Mouse (Mus musculus) liver, embryonic 15.5 days (tissue): ENCODE measurements at regions not wholly inside any gene's neighbourhood (a gene's known extent, or its start where the extent isn't known, plus 50 kb on each side); places are given as distances from the start of the nearest gene placed in this dataset.

Source experiments
- ATAC-seq: fragments of 200-750 bp; cut with Nextera tagmentation; 2 replicates; pipeline ENCODE4 v1.8.0; 2017; ENCODE audit warnings: moderate number of reproducible peaks, mild to moderate bottlenecking, moderate library complexity; ENCODE audit not compliant: insufficient read depth
- H3K27ac ChIP-seq: fragments of 300-500 bp; sonication (generic); replicated peaks from 2 replicates; pipeline ENCODE4 v1.5.1; 2015; ENCODE audit warnings: mild to moderate bottlenecking, inconsistent platforms
- H3K27me3 ChIP-seq: fragments of 300-500 bp; sonication (generic); 2 replicates; pipeline ENCODE4 v1.6.1; 2015; ENCODE audit warnings: mild to moderate bottlenecking, inconsistent platforms
- H3K36me3 ChIP-seq: fragments of 300-500 bp; sonication (generic); replicated peaks from 2 replicates; pipeline ENCODE4 v1.6.1; 2015; ENCODE audit warnings: moderate library complexity, mild to moderate bottlenecking, inconsistent platforms
- H3K4me1 ChIP-seq: fragments of 300-500 bp; sonication (generic); replicated peaks from 2 replicates; pipeline ENCODE4 v1.6.1; 2015; ENCODE audit warnings: inconsistent platforms
- H3K4me2 ChIP-seq: fragments of 300-500 bp; sonication (generic); 2 replicates; pipeline ENCODE4 v1.6.1; 2015; ENCODE audit warnings: moderate library complexity, mild to moderate bottlenecking, inconsistent platforms
- H3K4me3 ChIP-seq: fragments of 300-500 bp; sonication (generic); replicated peaks from 2 replicates; pipeline ENCODE4 v1.5.1; 2015; ENCODE audit warnings: mild to moderate bottlenecking, inconsistent platforms
- H3K9ac ChIP-seq: fragments of 300-500 bp; sonication (generic); 2 replicates; pipeline ENCODE4 v1.6.1; 2015; ENCODE audit warnings: moderate library complexity, mild to moderate bottlenecking, inconsistent platforms
- H3K9me3 ChIP-seq: fragments of 300-500 bp; sonication (generic); replicated peaks from 2 replicates; pipeline ENCODE4 v1.6.1; 2016; ENCODE audit warnings: inconsistent platforms
- WGBS: fragments of 180-500 bp; shearing (Covaris S2); methylation state at CpG from one replicate; pipeline ENCODE4 v1.1.7; 2015; ENCODE audit warnings: mixed read lengths; ENCODE audit not compliant: insufficient replicate concordance; 5-methylcytosine and 5-hydroxymethylcytosine counted together

DNA sequence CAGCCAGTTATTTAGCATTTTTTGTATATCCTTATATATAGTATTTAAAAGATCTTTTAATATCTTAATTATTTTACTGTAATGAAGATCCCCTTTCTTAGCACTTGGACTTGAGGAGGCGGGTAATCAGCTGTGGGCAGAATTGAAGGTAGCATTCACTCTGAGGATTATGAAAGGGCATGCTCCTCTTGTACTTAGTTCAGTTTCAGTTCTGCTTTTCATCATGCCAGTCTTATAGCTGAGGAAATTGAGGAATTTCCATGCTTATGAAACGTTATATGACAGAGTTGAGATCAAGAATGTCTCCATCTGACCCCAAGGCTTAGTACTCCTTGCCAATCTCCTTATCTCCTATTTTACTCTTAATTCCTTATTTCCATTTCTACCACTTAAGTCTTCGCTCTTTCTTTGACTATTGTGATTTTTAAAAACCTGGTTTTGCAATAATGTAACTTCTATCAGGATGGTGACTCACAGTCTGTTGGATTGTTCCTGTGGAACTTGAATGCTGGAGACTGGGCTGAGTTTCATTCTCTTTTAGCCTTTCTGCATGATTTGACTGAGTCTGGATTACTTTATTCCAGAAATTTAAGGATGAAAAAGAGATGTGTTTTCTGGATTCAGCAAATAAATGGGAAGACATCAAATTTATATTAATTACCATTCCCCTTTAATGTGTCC lies 133.6 kb downstream of the Papss1 start:
- no peak for ATAC-seq
- Histone ChIP-seq H3K4me3 (no peak overlapping the region), H3K36me3 (no peaks in the 10 kb centered on the region), H3K9me3 (no peaks in the 10 kb centered on the region), H3K9ac (no peak overlapping the region), H3K27ac (no peak overlapping the region), H3K4me1 (no peaks in the 10 kb centered on the region), H3K27me3 (no peaks in the 10 kb centered on the region), H3K4me2 (no peak overlapping the region)
- 41% methylated on average over 3 of the region's 3 CpGs for WGBS

DNA sequence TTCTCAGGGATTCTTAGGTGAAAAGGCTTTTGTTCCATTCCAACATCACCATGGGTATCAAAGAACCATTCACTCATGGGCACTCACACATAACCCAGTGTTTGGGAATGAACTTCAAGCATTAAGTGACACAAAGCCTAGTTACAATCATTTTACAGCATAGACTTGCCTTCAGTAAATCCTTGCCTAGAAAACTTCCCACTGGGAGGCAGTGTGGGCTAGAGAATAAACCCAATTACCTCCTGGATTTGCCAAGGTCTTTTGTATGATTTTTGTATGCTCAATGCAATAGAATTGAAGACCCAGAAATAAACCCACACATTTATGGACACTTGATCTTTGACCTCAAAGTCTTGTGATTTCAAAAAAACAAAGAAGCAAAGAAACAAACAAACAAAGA lies 138.6 kb downstream of the Papss1 start:
- Histone ChIP-seq H3K27ac (no peak overlapping the region), H3K36me3 (no peaks in the 10 kb centered on the region), H3K4me1 (no peaks in the 10 kb centered on the region), H3K4me2 (no peak overlapping the region), H3K9me3 (no peaks in the 10 kb centered on the region), H3K27me3 (no peaks in the 10 kb centered on the region), H3K9ac (no peak overlapping the region), H3K4me3 (no peak overlapping the region)
- no peak for ATAC-seq

DNA sequence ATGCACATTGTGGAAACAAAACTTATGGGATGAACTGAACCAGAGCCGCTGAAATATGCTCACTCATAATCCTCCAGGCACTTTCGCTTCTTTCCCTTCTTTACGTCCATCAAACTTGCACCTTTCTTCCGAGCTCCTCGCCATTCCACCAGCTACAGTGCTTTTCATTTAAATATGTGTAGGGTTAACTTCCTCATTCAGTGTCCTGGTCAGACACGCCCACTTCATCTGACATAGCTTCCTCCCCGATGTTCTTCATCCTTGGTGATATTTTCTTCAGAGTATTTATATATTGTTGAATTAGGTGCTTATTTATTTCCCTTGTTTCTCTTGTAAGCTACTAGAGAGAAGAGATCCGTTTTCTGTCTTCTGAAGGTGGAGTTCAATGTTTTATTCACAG lies 149.0 kb downstream of the Papss1 start:
- Histone ChIP-seq H3K36me3 (no peaks in the 10 kb centered on the region), H3K4me3 (no peak overlapping the region), H3K4me2 (no peak overlapping the region), H3K9me3 (no peaks in the 10 kb centered on the region), H3K9ac (no peak overlapping the region), H3K4me1 (no peaks in the 10 kb centered on the region), H3K27ac (no peak overlapping the region), H3K27me3 (no peaks in the 10 kb centered on the region)
- no peak for ATAC-seq
- WGBS = 59% methylated on average over 8 of the region's 8 CpGs

DNA sequence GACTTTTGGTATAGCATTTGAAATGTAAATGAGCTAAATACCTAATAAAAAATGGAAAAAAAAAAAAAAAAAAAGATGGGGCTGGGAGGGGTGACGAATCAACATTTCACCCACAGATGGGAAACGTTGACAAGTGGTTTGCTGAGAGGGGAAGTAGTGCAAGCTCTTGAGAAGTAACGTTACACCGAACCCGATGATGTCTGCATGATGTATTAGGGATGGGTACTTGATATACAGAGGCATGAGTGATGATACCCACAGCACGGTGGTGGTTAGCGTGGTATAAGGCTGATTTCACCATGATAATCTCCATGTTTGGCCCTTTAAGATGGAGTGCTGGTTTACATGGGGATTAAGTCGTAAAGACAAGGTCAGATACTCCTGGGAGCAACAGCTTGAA lies 154.2 kb downstream of the Papss1 start:
- H3K27me3 ChIP-seq = no peaks in the 10 kb centered on the region
- H3K36me3 ChIP-seq = no peaks in the 10 kb centered on the region
- no peaks in the 10 kb centered on the region for H3K4me1 ChIP-seq
- no peak overlapping the region for H3K9ac ChIP-seq
- no peaks in the 10 kb centered on the region for H3K9me3 ChIP-seq
- ATAC-seq = no peak
- no peak overlapping the region for H3K4me3 ChIP-seq
- no peak overlapping the region for H3K4me2 ChIP-seq
- H3K27ac ChIP-seq = no peak overlapping the region
- 64% methylated on average over 8 of the region's 8 CpGs for WGBS

DNA sequence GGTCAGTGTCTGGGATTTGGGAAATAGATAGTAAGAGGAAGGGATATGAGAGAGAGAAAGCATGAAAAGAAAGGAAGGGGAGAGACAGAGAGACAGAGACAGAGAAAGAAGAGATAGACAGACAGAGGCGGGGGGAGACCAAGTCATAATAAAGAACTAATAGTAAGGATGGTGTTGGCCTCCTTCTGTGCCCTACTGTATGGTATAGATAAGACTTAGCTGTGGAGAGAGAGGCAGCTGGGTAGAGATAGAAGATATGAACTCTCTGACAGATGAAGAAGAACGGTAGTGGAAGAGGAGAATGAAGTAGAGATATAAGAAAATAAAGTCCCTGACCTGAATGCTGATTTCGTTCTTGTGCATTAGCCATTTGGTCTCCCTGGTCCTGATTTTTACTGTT lies 164.1 kb downstream of the Papss1 start:
- Histone ChIP-seq H3K9me3 (no peaks in the 10 kb centered on the region), H3K4me2 (peak overlapping the region; percentile 37), H3K4me3 (no peak overlapping the region), H3K27me3 (no peaks in the 10 kb centered on the region), H3K27ac (peak overlapping the region; percentile 62; the same call in 1 of the 2 replicates), H3K4me1 (peaks cover 5% of the 10 kb centered on the region), H3K9ac (no peak overlapping the region), H3K36me3 (no peaks in the 10 kb centered on the region)
- ATAC-seq = peak; percentile 100
- WGBS = 35% methylated on average over 3 of the region's 3 CpGs

DNA sequence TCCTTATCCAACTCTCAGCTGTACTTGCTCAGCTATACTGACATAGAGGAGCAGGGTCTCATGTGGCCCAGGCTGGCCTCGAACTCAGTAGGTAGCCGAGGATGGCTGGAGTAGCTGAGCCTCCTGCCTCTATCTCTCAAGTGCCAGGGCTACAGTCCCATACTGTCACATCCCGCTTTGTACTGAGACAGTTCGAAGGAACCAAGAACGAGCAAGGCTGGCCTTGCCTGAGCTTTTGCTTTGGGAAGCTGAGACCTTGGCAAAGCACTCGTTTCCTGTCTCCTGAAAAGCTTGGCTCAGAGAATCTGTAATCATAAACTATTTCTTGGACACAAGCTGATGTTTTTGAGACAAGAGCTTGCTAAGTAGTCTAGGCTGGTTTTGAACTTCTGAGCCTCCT lies 169.7 kb downstream of the Papss1 start:
- Histone ChIP-seq H3K9ac (no peak overlapping the region), H3K27ac (no peak overlapping the region), H3K4me3 (no peak overlapping the region), H3K36me3 (no peaks in the 10 kb centered on the region), H3K9me3 (no peaks in the 10 kb centered on the region), H3K4me2 (no peak overlapping the region), H3K4me1 (peaks cover under 1% of the 10 kb centered on the region), H3K27me3 (no peaks in the 10 kb centered on the region)
- ATAC-seq = no peak
- WGBS = 67% methylated on average over 6 of the region's 6 CpGs

DNA sequence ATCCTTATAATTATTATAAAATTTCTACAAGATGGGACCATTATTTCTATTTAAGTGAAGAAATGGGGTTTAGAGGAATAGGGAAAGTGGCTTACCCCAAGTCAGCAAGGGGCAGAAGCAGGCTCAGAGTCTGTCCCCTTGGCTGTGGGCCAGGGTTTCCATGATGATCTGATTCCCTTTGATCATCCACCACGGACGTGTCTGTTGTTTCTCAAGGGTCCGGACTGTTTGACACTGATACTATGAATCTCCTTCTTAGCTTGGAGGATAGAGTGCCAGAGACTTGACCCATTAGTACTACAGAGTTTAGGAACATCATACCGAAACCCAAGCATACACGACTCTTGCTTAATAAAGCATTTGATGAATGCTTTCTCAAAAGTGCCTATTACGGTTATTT lies 172.9 kb downstream of the Papss1 start:
- Histone ChIP-seq H3K9me3 (no peaks in the 10 kb centered on the region), H3K4me2 (no peak overlapping the region), H3K9ac (no peak overlapping the region), H3K27me3 (no peaks in the 10 kb centered on the region), H3K36me3 (no peaks in the 10 kb centered on the region), H3K4me1 (no peaks in the 10 kb centered on the region), H3K27ac (no peak overlapping the region), H3K4me3 (no peak overlapping the region)
- ATAC-seq = no peak
- 57% methylated on average over 6 of the region's 6 CpGs for WGBS

DNA sequence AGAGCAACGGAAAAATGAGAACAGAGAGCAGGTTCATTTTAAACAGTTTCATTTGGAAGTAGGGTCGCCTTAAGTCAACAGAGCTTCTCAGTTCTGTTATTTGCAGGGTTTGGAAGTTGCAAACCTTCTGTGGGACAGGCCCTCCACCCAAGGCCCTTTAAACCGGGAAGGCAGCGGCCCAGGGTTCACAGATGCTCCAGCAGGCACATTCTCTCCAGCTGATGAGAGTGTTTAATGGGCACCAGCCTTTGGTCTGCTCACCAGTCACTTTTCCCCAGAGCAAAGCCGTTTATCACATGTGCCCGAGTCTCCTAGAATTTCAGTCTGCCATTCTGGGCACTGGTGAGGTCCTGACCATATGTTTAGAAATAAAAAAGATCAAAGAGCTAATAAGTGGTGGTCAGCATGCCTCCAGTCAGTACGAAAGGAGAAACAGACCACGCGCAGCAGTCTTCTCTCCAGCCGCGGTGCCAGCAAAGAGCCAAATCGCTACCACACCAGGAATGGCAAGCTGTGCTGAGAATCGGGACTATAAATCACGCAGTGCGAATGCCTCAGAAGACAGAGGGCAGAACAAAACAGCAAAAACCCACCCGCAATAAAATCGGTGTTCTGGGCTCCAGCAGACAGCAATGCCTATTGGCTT lies 173.5 kb downstream of the Papss1 start:
- H3K27me3 ChIP-seq = no peaks in the 10 kb centered on the region
- no peak overlapping the region for H3K4me2 ChIP-seq
- no peaks in the 10 kb centered on the region for H3K9me3 ChIP-seq
- H3K27ac ChIP-seq = no peak overlapping the region
- 67% methylated on average over 17 of the region's 17 CpGs for WGBS
- H3K4me1 ChIP-seq = no peaks in the 10 kb centered on the region
- no peak overlapping the region for H3K9ac ChIP-seq
- H3K4me3 ChIP-seq = no peak overlapping the region
- H3K36me3 ChIP-seq = no peaks in the 10 kb centered on the region
- ATAC-seq = no peak

DNA sequence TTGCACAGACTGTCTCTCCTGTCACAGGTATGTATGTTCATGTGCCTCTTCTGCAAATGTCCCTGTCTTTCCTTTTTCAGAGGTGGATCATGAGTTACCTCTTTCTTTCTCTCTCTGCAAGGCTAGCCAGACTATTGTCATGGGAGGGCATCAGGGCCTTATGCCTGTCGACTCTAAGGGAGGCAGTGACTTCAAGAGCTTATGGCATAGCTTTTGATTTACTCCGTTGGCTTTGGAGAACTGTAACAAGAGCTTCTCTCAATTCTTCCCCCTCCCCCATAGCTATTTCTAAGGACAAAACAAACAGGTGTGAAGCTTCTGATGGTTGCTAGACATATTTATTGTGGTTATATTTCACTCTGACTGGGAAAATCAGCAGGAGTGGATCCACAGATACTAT lies 191.0 kb downstream of the Papss1 start:
- H3K9me3 ChIP-seq = 0 out of 2 replicates have a peak, but pooled peaks cover 4% of the 10 kb centered on the region
- H3K27me3 ChIP-seq = no peaks in the 10 kb centered on the region
- H3K27ac ChIP-seq = no peak overlapping the region
- H3K36me3 ChIP-seq = no peaks in the 10 kb centered on the region
- H3K4me3 ChIP-seq = no peak overlapping the region
- no peak overlapping the region for H3K4me2 ChIP-seq
- no peaks in the 10 kb centered on the region for H3K4me1 ChIP-seq
- WGBS = 37% methylated on average over 2 of the region's 2 CpGs
- H3K9ac ChIP-seq = no peak overlapping the region
- ATAC-seq = no peak

DNA sequence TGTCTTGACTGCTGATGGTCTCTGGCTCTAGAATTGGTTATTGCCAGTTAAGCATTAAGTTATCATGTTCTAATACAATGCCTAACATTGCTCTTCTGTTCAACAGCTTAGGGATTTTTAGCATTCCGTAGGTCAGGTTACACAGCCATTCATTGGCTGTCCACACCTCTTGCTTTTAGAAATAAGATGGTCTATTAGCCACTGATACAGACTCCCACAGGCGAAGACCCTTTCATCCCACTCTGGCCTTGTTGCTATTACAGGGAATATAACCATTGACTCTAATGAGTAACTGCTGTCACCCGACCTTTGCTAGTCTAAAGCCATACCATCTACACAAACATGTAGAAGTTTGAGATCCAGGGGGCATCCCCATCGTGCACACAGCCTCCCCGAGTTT lies 191.6 kb downstream of the Papss1 start:
- H3K4me1 ChIP-seq = no peaks in the 10 kb centered on the region
- ATAC-seq = no peak
- no peak overlapping the region for H3K9ac ChIP-seq
- H3K4me2 ChIP-seq = no peak overlapping the region
- 54% methylated on average over 5 of the region's 5 CpGs for WGBS
- H3K27me3 ChIP-seq = no peaks in the 10 kb centered on the region
- H3K36me3 ChIP-seq = no peaks in the 10 kb centered on the region
- no peak overlapping the region for H3K27ac ChIP-seq
- 0 out of 2 replicates have a peak, but pooled peaks cover 4% of the 10 kb centered on the region for H3K9me3 ChIP-seq
- H3K4me3 ChIP-seq = no peak overlapping the region

DNA sequence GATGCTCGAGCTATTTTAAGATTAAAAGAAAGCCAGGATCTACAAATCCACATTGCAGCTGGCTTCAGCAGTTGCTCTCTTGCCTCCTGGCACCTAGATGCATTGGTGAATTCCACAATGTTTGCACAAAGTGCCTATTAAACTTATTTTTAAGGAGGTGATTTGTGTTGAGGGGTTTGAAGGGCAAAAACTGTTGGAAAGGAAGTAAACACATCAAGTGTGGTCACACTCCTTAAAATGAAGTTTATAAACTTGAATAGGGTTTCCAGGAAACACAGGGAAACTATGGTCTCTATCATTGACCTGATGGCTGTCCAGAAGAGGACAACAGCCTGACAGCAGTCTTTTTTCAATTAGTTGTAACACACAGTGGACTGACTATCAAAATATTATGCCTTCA lies 205.4 kb downstream of the Papss1 start:
- no peak overlapping the region for H3K27ac ChIP-seq
- WGBS = 33% methylated on average over 1 of the region's 1 CpGs
- H3K9me3 ChIP-seq = no peaks in the 10 kb centered on the region
- ATAC-seq = no peak
- no peak overlapping the region for H3K4me3 ChIP-seq
- no peak overlapping the region for H3K4me2 ChIP-seq
- H3K4me1 ChIP-seq = no peaks in the 10 kb centered on the region
- H3K27me3 ChIP-seq = no peaks in the 10 kb centered on the region
- H3K36me3 ChIP-seq = no peaks in the 10 kb centered on the region
- H3K9ac ChIP-seq = no peak overlapping the region

DNA sequence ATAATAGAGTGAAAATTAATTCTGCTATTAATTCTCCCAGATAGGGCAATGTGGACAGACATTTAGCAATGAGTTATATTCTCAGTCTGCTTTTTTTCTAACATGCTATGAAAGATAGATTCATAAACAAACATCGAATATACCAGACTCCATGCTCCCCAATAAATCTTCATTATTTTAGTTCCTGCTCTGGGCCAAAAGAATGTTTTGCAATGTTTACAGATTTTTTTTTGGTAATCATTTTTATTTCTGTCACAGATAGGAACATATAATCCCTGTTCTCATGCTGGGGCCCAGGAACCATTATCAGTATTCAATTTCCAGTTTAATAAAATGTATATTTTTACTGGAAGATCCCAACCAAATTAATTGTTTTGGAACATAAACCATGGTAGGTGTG lies 205.9 kb downstream of the Papss1 start:
- no peaks in the 10 kb centered on the region for H3K4me1 ChIP-seq
- WGBS = 55% methylated on average over 1 of the region's 1 CpGs
- no peak for ATAC-seq
- no peak overlapping the region for H3K9ac ChIP-seq
- H3K4me3 ChIP-seq = no peak overlapping the region
- H3K27me3 ChIP-seq = no peaks in the 10 kb centered on the region
- no peak overlapping the region for H3K27ac ChIP-seq
- H3K9me3 ChIP-seq = no peaks in the 10 kb centered on the region
- no peaks in the 10 kb centered on the region for H3K36me3 ChIP-seq
- H3K4me2 ChIP-seq = no peak overlapping the region
